38 mouse cellular contexts compared by ENCODE assay signal in the genomic region with DNA sequence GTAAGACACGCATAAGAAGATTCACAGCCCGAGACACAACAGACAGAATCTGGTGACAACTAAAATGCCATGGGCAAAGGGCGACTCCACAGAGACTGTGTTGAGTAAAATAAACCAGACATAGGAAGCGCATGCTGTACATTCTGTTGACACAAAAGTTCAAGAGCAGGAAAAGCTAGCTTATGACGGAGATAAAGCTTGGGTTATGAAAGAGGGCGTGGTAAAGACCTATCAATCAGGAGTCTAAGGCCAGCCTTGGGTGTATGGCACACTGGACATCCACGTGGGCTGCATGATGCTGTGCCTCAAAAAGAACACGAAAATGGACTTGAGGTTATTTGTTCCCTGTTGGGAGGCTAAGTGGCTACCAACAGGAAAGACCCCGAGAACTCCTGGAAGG. TPM values are rescaled to one million over a fixed set of nuclear protein-coding genes. Genes with fewer than 3 reads are reported as not detected.
"Had no signal": no experiment of that assay in that cellular context is flagged by ENCODE, and none has a peak within 500 bp of the region (broad histone marks: within the 10 kb centered on the region; RNA-seq: fewer than 3 reads in every experiment).

No protein-coding gene starts in this region.

- ATAC-seq: hindbrain, embryonic 16.5 days had no signal

- H3K4me2 ChIP-seq: heart, embryonic 12.5 days; hindbrain, embryonic 12.5 days; hindbrain, embryonic 14.5 days; limb, embryonic 12.5 days; liver, embryonic 11.5 days; liver, embryonic 13.5 days; liver, embryonic 15.5 days had no signal

- H3K9me3 ChIP-seq: heart, embryonic 10.5 days; heart, embryonic 12.5 days; hindbrain, embryonic 10.5 days; hindbrain, embryonic 12.5 days; limb, embryonic 10.5 days; limb, embryonic 12.5 days; liver, embryonic 13.5 days; liver, embryonic 15.5 days had no signal

- H3K9ac ChIP-seq: heart, embryonic 12.5 days; hindbrain, embryonic 12.5 days; hindbrain, embryonic 14.5 days; limb, embryonic 12.5 days; liver, embryonic 13.5 days; liver, embryonic 15.5 days had no signal

- H3K27ac ChIP-seq: gastrocnemius, adult 2 months; heart, embryonic 10.5 days; hindbrain, embryonic 10.5 days; hindbrain, embryonic 12.5 days; hindbrain, embryonic 14.5 days; layer of hippocampus, adult 2 months; left cerebral cortex, adult 2 months; limb, embryonic 10.5 days; limb, embryonic 12.5 days; liver, embryonic 13.5 days; liver, embryonic 15.5 days had no signal

- H3K36me3 ChIP-seq: limb, embryonic 10.5 days; limb, embryonic 12.5 days had no signal

- DNase-seq: gastrocnemius, adult 2 months; gastrocnemius, postnatal 10 days; gastrocnemius, postnatal 25 days; heart, adult 18-20 months; heart, postnatal 10 days; heart, postnatal 4 days; kidney, adult 18-20 months; kidney, adult 8-10 months; kidney, postnatal 10 days; kidney, postnatal 25 days; kidney, postnatal 4 days; liver; liver, embryonic 13.5 days had no signal

- H3K4me3 ChIP-seq: gastrocnemius, adult 2 months; heart, embryonic 10.5 days; heart, embryonic 12.5 days; hindbrain, embryonic 10.5 days; hindbrain, embryonic 12.5 days; layer of hippocampus, adult 2 months; left cerebral cortex, adult 2 months; limb, embryonic 10.5 days; limb, embryonic 12.5 days; liver, embryonic 13.5 days; liver, embryonic 15.5 days had no signal

- H3K27me3 ChIP-seq: liver, embryonic 13.5 days; liver, embryonic 15.5 days had no signal

RNA-seq across cellular contexts. Expression of a gene that starts 24.6 kb away (rescaled TPM):
- total RNA-seq: gastrocnemius, adult 2 months; gastrocnemius, postnatal 10 days; gastrocnemius, postnatal 25 days; gastrocnemius, postnatal 4 days; granulocyte monocyte progenitor cell, adult 5-6 weeks; heart, adult 18-20 months; heart, adult 8-10 months; heart, postnatal 10 days; heart, postnatal 25 days; heart, postnatal 4 days; layer of hippocampus, adult 2 months; layer of hippocampus, postnatal 10 days; layer of hippocampus, postnatal 25 days; left cerebral cortex, adult 2 months; left cerebral cortex, postnatal 36 days had no signal
- polyA plus RNA-seq: heart, embryonic 10.5 days; heart, embryonic 12.5 days; heart, embryonic 14.5 days; heart, embryonic 16.5 days; hindbrain, embryonic 10.5 days; hindbrain, embryonic 12.5 days; hindbrain, embryonic 14.5 days; hindbrain, embryonic 16.5 days; intestine, embryonic 14.5 days; kidney, embryonic 14.5 days; kidney, embryonic 16.5 days; limb, embryonic 10.5 days; limb, embryonic 12.5 days; limb, embryonic 14.5 days; liver, embryonic 11.5 days; liver, embryonic 13.5 days; liver, embryonic 15.5 days had no signal
